Mouse (Mus musculus) liver, adult 2 months (tissue): ENCODE measurements around the gene Epb41l1.

ENCODE experiments used
- CTCF ChIP-seq: fragments of 200-500 bp; IDR thresholded peaks from 2 replicates; pipeline ENCODE4 v1.5.1; 2011; ENCODE audit warnings: low read depth, low read length, control low read depth
- POLR2A ChIP-seq: fragments of 200-500 bp; IDR thresholded peaks from 2 replicates; pipeline ENCODE4 v1.6.1; 2011; ENCODE audit warnings: low read length, control low read depth; ENCODE audit not compliant: insufficient read depth; ENCODE audit errors: extremely low read depth

GRCm38 (mm10) chr2:156497915-156498314, 77.2 kb downstream of the Epb41l1 start:
- TF ChIP-seq CTCF (peak; percentile 82), POLR2A (no peak)
